Mouse (Mus musculus): ENCODE measurements at regions not wholly inside any gene's neighbourhood (a gene's known extent, or its start where the extent isn't known, plus 50 kb on each side); places are given as distances from the start of the nearest gene placed in this dataset.

- no peak overlapping the region for H3K27ac ChIP-seq (replicated peaks; ENCODE audit: low read depth, low read length)
- no peak for ATAC-seq (ENCODE audit: low FRiP score, low read depth)
- H3K4me3 ChIP-seq (replicated peaks; ENCODE audit: low read length) = no peak overlapping the region
- no peaks in the 10 kb centered on the region for H3K9me3 ChIP-seq (ENCODE audit: control insufficient read depth, low read length)
- H3K9ac ChIP-seq (ENCODE audit: low read depth, low read length, severe bottlenecking) = no peak overlapping the region
- no peak overlapping the region for H3K4me2 ChIP-seq (replicated peaks; ENCODE audit: low read depth, low read length, severe bottlenecking)
- H3K4me1 ChIP-seq (ENCODE audit: control insufficient read depth, insufficient read depth, low read length) = 0 out of 2 replicates have a peak, but pooled peaks cover 4% of the 10 kb centered on the region
- H3K27me3 ChIP-seq (ENCODE audit: control insufficient read depth, insufficient read depth, low read length) = no peaks in the 10 kb centered on the region
- WGBS = 45% methylated on average over 7 of the region's 7 CpGs
- H3K36me3 ChIP-seq (ENCODE audit: control insufficient read depth, insufficient read depth, low read length) = no peaks in the 10 kb centered on the region
- DNase-seq (ENCODE audit: low spot score) = peak; percentile 73
- no peak for TF ChIP-seq POLR2A (IDR thresholded peaks at IDR 0.05; ENCODE audit: borderline replicate concordance, extremely low read depth, insufficient read depth, insufficient read length)
These were observed 1200.6 kb upstream of the Adgrl4 start for GRCm38 (mm10) chr3:150236946-150237600.

GRCm38 (mm10) chr3:150275038-150275437 lies 1162.6 kb upstream of the Adgrl4 start:
- no peak for TF ChIP-seq POLR2A (IDR thresholded peaks at IDR 0.05; ENCODE audit: borderline replicate concordance, extremely low read depth, insufficient read depth, insufficient read length)
- no peak for DNase-seq (ENCODE audit: low spot score)

GRCm38 (mm10) chr3:150296057-150296710 lies 1141.5 kb upstream of the Adgrl4 start:
- WGBS = 48% methylated on average over 2 of the region's 2 CpGs
- DNase-seq (ENCODE audit: low spot score) = no peak
- no peak overlapping the region for H3K27ac ChIP-seq (replicated peaks; ENCODE audit: low read depth, low read length)

More at GRCm38 (mm10) chr3:150275038-150275437, 1162.6 kb upstream of the Adgrl4 start:
- Histone ChIP-seq H3K4me2 (replicated peaks; ENCODE audit: low read depth, low read length, severe bottlenecking) (no peak overlapping the region), H3K4me3 (replicated peaks; ENCODE audit: low read length) (no peak overlapping the region), H3K9ac (ENCODE audit: low read depth, low read length, severe bottlenecking) (no peak overlapping the region), H3K27ac (replicated peaks; ENCODE audit: low read depth, low read length) (no peak overlapping the region), H3K36me3 (ENCODE audit: control insufficient read depth, insufficient read depth, low read length) (no peaks in the 10 kb centered on the region), H3K4me1 (ENCODE audit: control insufficient read depth, insufficient read depth, low read length) (no peaks in the 10 kb centered on the region), H3K27me3 (ENCODE audit: control insufficient read depth, insufficient read depth, low read length) (no peaks in the 10 kb centered on the region), H3K9me3 (ENCODE audit: control insufficient read depth, low read length) (no peaks in the 10 kb centered on the region)
- WGBS = 92% methylated on average over 2 of the region's 2 CpGs
- no peak for ATAC-seq (ENCODE audit: low FRiP score, low read depth)

GRCm38 (mm10) chr3:150328811-150329210 lies 1108.9 kb upstream of the Adgrl4 start:
- Histone ChIP-seq H3K4me2 (replicated peaks; ENCODE audit: low read depth, low read length, severe bottlenecking) (no peak overlapping the region), H3K9me3 (ENCODE audit: control insufficient read depth, low read length) (no peaks in the 10 kb centered on the region), H3K4me3 (replicated peaks; ENCODE audit: low read length) (no peak overlapping the region), H3K9ac (ENCODE audit: low read depth, low read length, severe bottlenecking) (no peak overlapping the region), H3K27me3 (ENCODE audit: control insufficient read depth, insufficient read depth, low read length) (no peaks in the 10 kb centered on the region), H3K36me3 (ENCODE audit: control insufficient read depth, insufficient read depth, low read length) (no peaks in the 10 kb centered on the region), H3K4me1 (ENCODE audit: control insufficient read depth, insufficient read depth, low read length) (no peaks in the 10 kb centered on the region), H3K27ac (replicated peaks; ENCODE audit: low read depth, low read length) (no peak overlapping the region)
- ATAC-seq (ENCODE audit: low FRiP score, low read depth) = no peak
- 87% methylated on average over 6 of the region's 6 CpGs for WGBS
- no peak for TF ChIP-seq POLR2A (IDR thresholded peaks at IDR 0.05; ENCODE audit: borderline replicate concordance, extremely low read depth, insufficient read depth, insufficient read length)
- DNase-seq (ENCODE audit: low spot score) = no peak

More at GRCm38 (mm10) chr3:150296057-150296710, 1141.5 kb upstream of the Adgrl4 start:
- no peak overlapping the region for H3K4me3 ChIP-seq (replicated peaks; ENCODE audit: low read length)
- no peak for TF ChIP-seq POLR2A (IDR thresholded peaks at IDR 0.05; ENCODE audit: borderline replicate concordance, extremely low read depth, insufficient read depth, insufficient read length)
- no peak for ATAC-seq (ENCODE audit: low FRiP score, low read depth)
- no peak overlapping the region for H3K4me2 ChIP-seq (replicated peaks; ENCODE audit: low read depth, low read length, severe bottlenecking)
- no peaks in the 10 kb centered on the region for H3K4me1 ChIP-seq (ENCODE audit: control insufficient read depth, insufficient read depth, low read length)
- no peaks in the 10 kb centered on the region for H3K9me3 ChIP-seq (ENCODE audit: control insufficient read depth, low read length)
- no peaks in the 10 kb centered on the region for H3K36me3 ChIP-seq (ENCODE audit: control insufficient read depth, insufficient read depth, low read length)
- no peak overlapping the region for H3K9ac ChIP-seq (ENCODE audit: low read depth, low read length, severe bottlenecking)
- H3K27me3 ChIP-seq (ENCODE audit: control insufficient read depth, insufficient read depth, low read length) = no peaks in the 10 kb centered on the region

- ATAC-seq (ENCODE audit: low FRiP score, low read depth) (no peak), DNase-seq (ENCODE audit: low spot score) (peak; percentile 22)
- H3K4me2 ChIP-seq (replicated peaks; ENCODE audit: low read depth, low read length, severe bottlenecking) = no peak overlapping the region
- no peaks in the 10 kb centered on the region for H3K27me3 ChIP-seq (ENCODE audit: control insufficient read depth, insufficient read depth, low read length)
- WGBS = 50% methylated on average over 9 of the region's 9 CpGs
- H3K27ac ChIP-seq (replicated peaks; ENCODE audit: low read depth, low read length) = no peak overlapping the region
- H3K36me3 ChIP-seq (ENCODE audit: control insufficient read depth, insufficient read depth, low read length) = no peaks in the 10 kb centered on the region
- no peaks in the 10 kb centered on the region for H3K9me3 ChIP-seq (ENCODE audit: control insufficient read depth, low read length)
- H3K9ac ChIP-seq (ENCODE audit: low read depth, low read length, severe bottlenecking) = no peak overlapping the region
- TF ChIP-seq POLR2A (IDR thresholded peaks at IDR 0.05; ENCODE audit: borderline replicate concordance, extremely low read depth, insufficient read depth, insufficient read length) = no peak
- no peak overlapping the region for H3K4me3 ChIP-seq (replicated peaks; ENCODE audit: low read length)
- peaks cover 3% of the 10 kb centered on the region; the same call in 1 of the 2 replicates for H3K4me1 ChIP-seq (ENCODE audit: control insufficient read depth, insufficient read depth, low read length)
These were observed 1085.5 kb upstream of the Adgrl4 start for GRCm38 (mm10) chr3:150352139-150352725.

Data from limb, embryonic 14.5 days (tissue).